Mouse (Mus musculus): ENCODE measurements around the gene Kctd14. TPM values are rescaled to one million over a fixed set of nuclear protein-coding genes. Genes with fewer than 3 reads are reported as not detected.

Kctd14 gene
- polyA plus RNA-seq, 1 experiment: 0.10 TPM

DNA sequence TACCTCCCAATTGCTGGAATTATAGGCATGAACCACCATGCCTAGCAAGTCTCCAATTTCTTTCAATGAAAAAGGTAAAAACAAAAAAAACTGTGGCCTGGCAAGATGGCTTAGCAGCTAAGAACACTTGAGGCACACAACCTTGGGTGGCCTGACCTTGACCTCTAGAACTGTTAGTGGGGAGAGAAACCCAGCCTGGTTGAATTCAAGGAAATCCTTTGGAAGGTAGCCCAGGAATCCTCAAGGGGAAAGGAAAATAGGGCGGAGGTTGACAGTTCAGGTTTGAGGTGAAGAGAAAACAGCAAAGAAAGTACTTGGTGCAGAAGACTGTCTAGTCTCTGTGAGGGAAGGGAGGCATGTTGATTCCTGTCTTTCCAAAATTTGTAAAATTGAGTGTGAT lies 36.7 kb upstream of the Kctd14 start:
- Histone ChIP-seq H3K4me3 (no peak overlapping the region), H3K4me2 (ENCODE audit: low read depth) (no peak overlapping the region), H3ac (ENCODE audit: control insufficient read depth, insufficient read length) (no peak overlapping the region), H3K79me2 (ENCODE audit: control insufficient read depth, insufficient read depth) (no peaks in the 10 kb centered on the region), H3K27me3 (ENCODE audit: control insufficient read depth, insufficient read depth, insufficient read length) (no peaks in the 10 kb centered on the region), H3K36me3 (ENCODE audit: control insufficient read depth, insufficient read depth) (peaks cover under 1% of the 10 kb centered on the region)
- no peak for TF ChIP-seq USF1 (IDR thresholded peaks at IDR 0.05; ENCODE audit: low read depth)
- TF ChIP-seq TCF12 (IDR thresholded peaks at IDR 0.05; ENCODE audit: insufficient read depth, poor library complexity, severe bottlenecking): no peak
- no peak for TF ChIP-seq E2F4 (IDR thresholded peaks at IDR 0.05; ENCODE audit: insufficient read depth)
- no peak for TF ChIP-seq CEBPB (IDR thresholded peaks at IDR 0.05; ENCODE audit: insufficient read depth, poor library complexity, severe bottlenecking)
- no peak for TF ChIP-seq POLR2AphosphoS2 (IDR thresholded peaks at IDR 0.05; ENCODE audit: insufficient read length, low read depth)
- TF ChIP-seq MAX (IDR thresholded peaks at IDR 0.05; ENCODE audit: low read depth): no peak
- no peak for TF ChIP-seq MYOG (IDR thresholded peaks at IDR 0.05; ENCODE audit: control insufficient read depth in 1 of 3, insufficient read depth in 1 of 3, insufficient read length in 2 of 3, low read depth in 2 of 3)
- no peak for TF ChIP-seq POLR2A (IDR thresholded peaks at IDR 0.05; ENCODE audit: insufficient read length, low read depth)
- TF ChIP-seq MYOD1 (IDR thresholded peaks at IDR 0.05; ENCODE audit: control insufficient read depth in 1 of 3, insufficient read length in 2 of 3, low read depth in 2 of 3): no peak
- TF ChIP-seq REST (IDR thresholded peaks at IDR 0.05; ENCODE audit: insufficient read depth, insufficient read length): no peak
- TF ChIP-seq TCF3 (IDR thresholded peaks at IDR 0.05; ENCODE audit: insufficient read length, low read depth): no peak
- TF ChIP-seq SRF (IDR thresholded peaks at IDR 0.05; ENCODE audit: control insufficient read depth, insufficient read length, low read depth): no peak

- Histone ChIP-seq H3K4me2 (ENCODE audit: low read depth) (no peak overlapping the region), H3K27me3 (ENCODE audit: control insufficient read depth, insufficient read depth, insufficient read length) (no peaks in the 10 kb centered on the region), H3K79me2 (ENCODE audit: control insufficient read depth, insufficient read depth) (no peaks in the 10 kb centered on the region), H3K4me3 (no peak overlapping the region), H3ac (ENCODE audit: control insufficient read depth, insufficient read length) (no peak overlapping the region), H3K36me3 (ENCODE audit: control insufficient read depth, insufficient read depth) (no peaks in the 10 kb centered on the region)
- no peak for TF ChIP-seq SRF (IDR thresholded peaks at IDR 0.05; ENCODE audit: control insufficient read depth, insufficient read length, low read depth)
- TF ChIP-seq MYOG (IDR thresholded peaks at IDR 0.05; ENCODE audit: control insufficient read depth in 1 of 3, insufficient read depth in 1 of 3, insufficient read length in 2 of 3, low read depth in 2 of 3): no peak
- TF ChIP-seq USF1 (IDR thresholded peaks at IDR 0.05; ENCODE audit: low read depth): no peak
- no peak for TF ChIP-seq REST (IDR thresholded peaks at IDR 0.05; ENCODE audit: insufficient read depth, insufficient read length)
- TF ChIP-seq CEBPB (IDR thresholded peaks at IDR 0.05; ENCODE audit: insufficient read depth, poor library complexity, severe bottlenecking): no peak
- no peak for TF ChIP-seq MYOD1 (IDR thresholded peaks at IDR 0.05; ENCODE audit: control insufficient read depth in 1 of 3, insufficient read length in 2 of 3, low read depth in 2 of 3)
- no peak for TF ChIP-seq MAX (IDR thresholded peaks at IDR 0.05; ENCODE audit: low read depth)
- TF ChIP-seq TCF12 (IDR thresholded peaks at IDR 0.05; ENCODE audit: insufficient read depth, poor library complexity, severe bottlenecking): no peak
- TF ChIP-seq E2F4 (IDR thresholded peaks at IDR 0.05; ENCODE audit: insufficient read depth): no peak
- no peak for TF ChIP-seq POLR2A (IDR thresholded peaks at IDR 0.05; ENCODE audit: insufficient read length, low read depth)
- no peak for TF ChIP-seq POLR2AphosphoS2 (IDR thresholded peaks at IDR 0.05; ENCODE audit: insufficient read length, low read depth)
- no peak for TF ChIP-seq TCF3 (IDR thresholded peaks at IDR 0.05; ENCODE audit: insufficient read length, low read depth)
Observed at GRCm38 (mm10) chr7:97414915-97415687, 36.0 kb upstream of the Kctd14 start.

- TF ChIP-seq REST (IDR thresholded peaks at IDR 0.05; ENCODE audit: insufficient read depth, insufficient read length) (no peak), POLR2A (IDR thresholded peaks at IDR 0.05; ENCODE audit: insufficient read length, low read depth) (no peak), POLR2AphosphoS2 (IDR thresholded peaks at IDR 0.05; ENCODE audit: insufficient read length, low read depth) (no peak), CEBPB (IDR thresholded peaks at IDR 0.05; ENCODE audit: insufficient read depth, poor library complexity, severe bottlenecking) (no peak), MAX (IDR thresholded peaks at IDR 0.05; ENCODE audit: low read depth) (no peak), E2F4 (IDR thresholded peaks at IDR 0.05; ENCODE audit: insufficient read depth) (no peak), MYOG (IDR thresholded peaks at IDR 0.05; ENCODE audit: control insufficient read depth in 1 of 3, insufficient read depth in 1 of 3, insufficient read length in 2 of 3, low read depth in 2 of 3) (no peak), SRF (IDR thresholded peaks at IDR 0.05; ENCODE audit: control insufficient read depth, insufficient read length, low read depth) (no peak), MYOD1 (IDR thresholded peaks at IDR 0.05; ENCODE audit: control insufficient read depth in 1 of 3, insufficient read length in 2 of 3, low read depth in 2 of 3) (no peak), USF1 (IDR thresholded peaks at IDR 0.05; ENCODE audit: low read depth) (no peak), TCF3 (IDR thresholded peaks at IDR 0.05; ENCODE audit: insufficient read length, low read depth) (no peak), TCF12 (IDR thresholded peaks at IDR 0.05; ENCODE audit: insufficient read depth, poor library complexity, severe bottlenecking) (no peak)
- no peaks in the 10 kb centered on the region for H3K27me3 ChIP-seq (ENCODE audit: control insufficient read depth, insufficient read depth, insufficient read length)
- H3K36me3 ChIP-seq (ENCODE audit: control insufficient read depth, insufficient read depth): no peaks in the 10 kb centered on the region
- H3K79me2 ChIP-seq (ENCODE audit: control insufficient read depth, insufficient read depth): no peaks in the 10 kb centered on the region
- H3K4me3 ChIP-seq: no peak overlapping the region
- H3ac ChIP-seq (ENCODE audit: control insufficient read depth, insufficient read length): no peak overlapping the region
- no peak overlapping the region for H3K4me2 ChIP-seq (ENCODE audit: low read depth)
Observed at GRCm38 (mm10) chr7:97416473-97416872, 34.6 kb upstream of the Kctd14 start.

- no peak for TF ChIP-seq TCF12 (IDR thresholded peaks at IDR 0.05; ENCODE audit: insufficient read depth, poor library complexity, severe bottlenecking)
- TF ChIP-seq USF1 (IDR thresholded peaks at IDR 0.05; ENCODE audit: low read depth): no peak
- TF ChIP-seq POLR2AphosphoS2 (IDR thresholded peaks at IDR 0.05; ENCODE audit: insufficient read length, low read depth): no peak
- no peak for TF ChIP-seq CEBPB (IDR thresholded peaks at IDR 0.05; ENCODE audit: insufficient read depth, poor library complexity, severe bottlenecking)
- no peak for TF ChIP-seq E2F4 (IDR thresholded peaks at IDR 0.05; ENCODE audit: insufficient read depth)
- no peak for TF ChIP-seq SRF (IDR thresholded peaks at IDR 0.05; ENCODE audit: control insufficient read depth, insufficient read length, low read depth)
- TF ChIP-seq MYOD1 (IDR thresholded peaks at IDR 0.05; ENCODE audit: control insufficient read depth in 1 of 3, insufficient read length in 2 of 3, low read depth in 2 of 3): no peak
- no peak for TF ChIP-seq REST (IDR thresholded peaks at IDR 0.05; ENCODE audit: insufficient read depth, insufficient read length)
- no peaks in the 10 kb centered on the region for H3K79me2 ChIP-seq (ENCODE audit: control insufficient read depth, insufficient read depth)
- H3K4me2 ChIP-seq (ENCODE audit: low read depth): no peak within 1 kb of the TSS
- no peaks in the 10 kb centered on the region for H3K27me3 ChIP-seq (ENCODE audit: control insufficient read depth, insufficient read depth, insufficient read length)
- no peak within 1 kb of the TSS for H3K4me3 ChIP-seq
- H3K36me3 ChIP-seq (ENCODE audit: control insufficient read depth, insufficient read depth): no peaks in the 10 kb centered on the region
- H3ac ChIP-seq (ENCODE audit: control insufficient read depth, insufficient read length): no peak within 1 kb of the TSS
Observed at GRCm38 (mm10) chr7:97416906-97417777, 34.0 kb upstream of the Kctd14 start, which contains the start of gene Thrsp. Gene Thrsp, minus strand, starts transcription at chr7:97417730.

Data from myocyte (in vitro differentiated cells).